Mouse (Mus musculus) midbrain, postnatal 0 days (tissue): Measurements from ENCODE around the gene Fzd7. TPM values are rescaled to one million over a fixed set of nuclear protein-coding genes. Genes with fewer than 3 reads are reported as not detected.
A peak's percentile ranks its signal among the peaks of the same experiment; 100 is the strongest.

Experiments used
- ATAC-seq: fragments of 200-750 bp; cut with Nextera tagmentation; 2 replicates; pipeline ENCODE4 v1.8.0; 2017; ENCODE audit warnings: moderate number of reproducible peaks, mild to moderate bottlenecking, moderate TSS enrichment, moderate library complexity; ENCODE audit not compliant: low FRiP score
- DNase-seq: peaks from one replicate; pipeline ENCODE4 v3.0.0-alpha.2; 2015; ENCODE audit warnings: low spot score
- H3K27ac ChIP-seq: fragments of 300-500 bp; sonication (generic); 2 replicates; pipeline ENCODE4 v1.5.1; 2014; ENCODE audit warnings: low read depth, mild to moderate bottlenecking, low read length, mixed read lengths
- H3K27me3 ChIP-seq: fragments of 300-500 bp; sonication (generic); 2 replicates; pipeline ENCODE4 v1.6.1; 2014; ENCODE audit warnings: low read length, control low read depth, mixed read lengths; ENCODE audit not compliant: insufficient read depth
- H3K36me3 ChIP-seq: fragments of 300-500 bp; sonication (generic); 2 replicates; pipeline ENCODE4 v1.6.1; 2014; ENCODE audit warnings: low read length, control low read depth, mixed read lengths; ENCODE audit not compliant: insufficient read depth
- H3K4me1 ChIP-seq: fragments of 300-500 bp; sonication (generic); 2 replicates; pipeline ENCODE4 v1.6.1; 2014; ENCODE audit warnings: mild to moderate bottlenecking, control low read depth, antibody characterized with exemption, low read length, mixed read lengths; ENCODE audit not compliant: insufficient read depth
- H3K4me2 ChIP-seq: fragments of 300-500 bp; sonication (generic); 2 replicates; pipeline ENCODE4 v1.6.1; 2014; ENCODE audit warnings: low read depth, mild to moderate bottlenecking, low read length, mixed read lengths; ENCODE audit not compliant: poor library complexity, severe bottlenecking
- H3K4me3 ChIP-seq: fragments of 300-500 bp; sonication (generic); 2 replicates; pipeline ENCODE4 v1.5.1; 2014; ENCODE audit warnings: low read depth, mild to moderate bottlenecking, low read length, moderate library complexity
- H3K9ac ChIP-seq: fragments of 300-500 bp; sonication (generic); replicated peaks from 2 replicates; pipeline ENCODE4 v1.6.1; 2014; ENCODE audit warnings: mild to moderate bottlenecking, low read length, moderate library complexity, mixed read lengths; ENCODE audit not compliant: poor library complexity, severe bottlenecking
- H3K9me3 ChIP-seq: fragments of 300-500 bp; sonication (generic); 2 replicates; pipeline ENCODE4 v1.6.1; 2016; ENCODE audit warnings: low read length, control low read depth
- CTCF ChIP-seq: IDR thresholded peaks from 2 replicates; pipeline ENCODE4 v1.5.1; 2016; ENCODE audit warnings: antibody characterized with exemption, mild to moderate bottlenecking
- WGBS: fragments of 180-500 bp; shearing (Covaris S2); extraction: QIAGEN DNeasy Blood & Tissue Kit; methylation state at CpG from one replicate; pipeline ENCODE4 v1.1.7; 2014; 5-methylcytosine and 5-hydroxymethylcytosine counted together
- polyA plus RNA-seq: library from polyadenylated mRNA; unstranded; fragments of >200 nt; fragmentation: Nextera tagmentation; extraction: Ambion mirVana; gene quantifications from 2 replicates; pipeline ENCODE4 v1.2.1, GENCODE M21; 2015
- total RNA-seq: library from RNA; depleted of rRNA; stranded (reverse); fragments of >200 nt; gene quantifications from 2 replicates; pipeline ENCODE4 v1.2.3, GENCODE M21; 2014

Gene Fzd7
- total and polyA plus RNA-seq, 2 experiments from 2014 or later = 1.7 to 11.9 TPM

GRCm38 (mm10) chr1:59511566-59512270, 29.5 kb downstream of the Fzd7 start:
- no peak for ATAC-seq
- WGBS = 72% methylated on average over 9 of the region's 9 CpGs
- no peak for TF ChIP-seq CTCF
- H3K9ac ChIP-seq = no peak overlapping the region
- DNase-seq = no peak
- H3K27me3 ChIP-seq = no peaks in the 10 kb centered on the region
- H3K4me1 ChIP-seq = peaks cover 3% of the 10 kb centered on the region
- no peak overlapping the region for H3K4me3 ChIP-seq
- H3K36me3 ChIP-seq = no peaks in the 10 kb centered on the region
- no peak overlapping the region for H3K27ac ChIP-seq
- no peaks in the 10 kb centered on the region for H3K9me3 ChIP-seq
- H3K4me2 ChIP-seq = no peak overlapping the region

DNA sequence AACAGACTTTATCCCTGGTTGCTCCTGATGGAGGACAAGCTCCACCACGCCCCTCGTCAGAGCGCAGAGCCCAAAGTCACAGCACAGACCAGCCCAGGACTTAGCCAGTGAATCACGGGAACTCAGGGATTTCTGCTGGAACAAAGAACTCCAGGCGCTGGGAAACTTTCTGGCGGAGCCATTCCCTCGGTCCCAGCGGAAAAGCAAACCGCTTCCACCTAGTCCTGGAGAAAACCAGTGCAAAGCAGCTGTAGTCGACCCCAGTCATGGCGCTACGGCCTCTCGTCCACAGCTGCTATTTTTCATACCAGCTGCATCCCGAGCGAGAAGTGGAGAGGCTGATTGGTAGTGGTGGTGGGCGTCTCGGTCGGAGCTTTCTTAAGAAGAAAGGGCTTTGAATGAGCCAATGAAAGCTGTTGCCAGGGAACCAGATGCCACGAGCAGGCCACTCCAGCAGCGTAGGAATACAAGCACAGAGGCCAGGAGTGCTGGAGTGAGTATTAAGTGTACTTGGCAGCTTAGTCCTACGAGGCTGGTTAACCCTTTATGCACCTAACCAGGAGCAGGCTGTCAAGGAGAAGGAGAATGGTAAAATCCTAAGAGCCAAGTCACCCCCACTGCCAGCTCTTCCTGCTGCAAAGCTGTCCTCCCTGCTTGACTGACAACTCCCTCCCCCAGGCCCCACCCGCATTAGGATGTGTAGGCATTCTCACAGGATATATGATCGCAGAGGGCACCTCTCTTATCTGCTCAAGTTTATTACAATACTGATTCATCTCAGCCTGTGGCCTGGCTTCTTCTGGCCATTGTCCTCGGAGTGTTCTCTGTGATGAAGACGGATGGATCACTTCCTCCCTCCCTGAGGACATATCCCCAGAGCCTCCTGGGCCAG, 34.0 kb downstream of the Fzd7 start, which contains the start of gene Gm973:
TSS of gene Gm973 (plus strand) at position 239 of the 892 bp plus-strand sequence.
- Histone ChIP-seq H3K4me3 (peak within 1 kb of the TSS; percentile 30), H3K36me3 (no peaks in the 10 kb centered on the region), H3K9ac (peak within 1 kb of the TSS; percentile 14), H3K27me3 (no peaks in the 10 kb centered on the region), H3K27ac (peak within 1 kb of the TSS; percentile 75), H3K4me1 (peaks cover 7% of the 10 kb centered on the region), H3K4me2 (peak within 1 kb of the TSS; percentile 60), H3K9me3 (no peaks in the 10 kb centered on the region)
- TF ChIP-seq CTCF = no peak
- ATAC-seq (peak; percentile 94), DNase-seq (peak; percentile 97)
- 2% methylated on average over 25 of the region's 25 CpGs for WGBS

DNA sequence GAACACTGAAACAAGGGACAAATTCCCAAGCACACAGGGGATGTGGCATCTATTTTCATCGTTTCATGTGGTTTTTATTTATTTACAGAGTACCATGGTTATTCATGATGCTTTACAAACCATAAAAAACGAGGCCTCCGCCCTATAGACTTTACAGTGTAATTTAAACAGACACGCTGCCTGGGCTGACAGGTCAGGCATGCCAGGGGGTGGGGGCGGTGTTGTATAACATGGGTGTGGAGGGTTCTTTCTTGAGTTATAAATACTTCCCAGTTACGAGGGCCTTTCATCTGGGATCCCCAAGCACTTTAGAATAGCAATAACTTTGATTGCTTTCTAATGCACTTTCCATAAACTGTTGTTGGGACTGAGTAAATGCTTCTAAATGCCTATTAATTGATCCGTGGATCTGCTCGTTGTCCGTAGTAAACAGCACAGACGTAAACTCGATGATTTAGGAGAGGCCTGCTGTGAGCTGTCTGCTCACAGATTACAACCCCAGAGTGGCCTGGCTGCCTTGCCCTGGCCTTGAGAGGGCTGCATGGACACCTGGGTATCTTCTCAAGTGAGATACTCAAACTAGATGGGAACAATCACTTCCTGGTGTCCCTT, 38.1 kb downstream of the Fzd7 start:
- Histone ChIP-seq H3K27me3 (no peaks in the 10 kb centered on the region), H3K27ac (no peak overlapping the region), H3K4me2 (no peak overlapping the region), H3K36me3 (no peaks in the 10 kb centered on the region), H3K4me1 (peaks cover 12% of the 10 kb centered on the region), H3K9me3 (no peaks in the 10 kb centered on the region), H3K4me3 (no peak overlapping the region), H3K9ac (no peak overlapping the region)
- WGBS = 64% methylated on average over 11 of the region's 11 CpGs
- DNase-seq (no peak), ATAC-seq (no peak)
- TF ChIP-seq CTCF = no peak

- Histone ChIP-seq H3K27me3 (no peaks in the 10 kb centered on the region), H3K9me3 (no peaks in the 10 kb centered on the region), H3K27ac (no peak overlapping the region), H3K4me3 (no peak overlapping the region), H3K4me2 (no peak overlapping the region), H3K9ac (no peak overlapping the region), H3K4me1 (peaks cover 5% of the 10 kb centered on the region; the same call in 1 of the 2 replicates), H3K36me3 (no peaks in the 10 kb centered on the region)
- no peak for ATAC-seq
- 38% methylated on average over 1 of the region's 1 CpGs for WGBS
- DNase-seq = no peak
- no peak for TF ChIP-seq CTCF
These were observed 40.2 kb downstream of the Fzd7 start for GRCm38 (mm10) chr1:59522456-59522855.

DNA sequence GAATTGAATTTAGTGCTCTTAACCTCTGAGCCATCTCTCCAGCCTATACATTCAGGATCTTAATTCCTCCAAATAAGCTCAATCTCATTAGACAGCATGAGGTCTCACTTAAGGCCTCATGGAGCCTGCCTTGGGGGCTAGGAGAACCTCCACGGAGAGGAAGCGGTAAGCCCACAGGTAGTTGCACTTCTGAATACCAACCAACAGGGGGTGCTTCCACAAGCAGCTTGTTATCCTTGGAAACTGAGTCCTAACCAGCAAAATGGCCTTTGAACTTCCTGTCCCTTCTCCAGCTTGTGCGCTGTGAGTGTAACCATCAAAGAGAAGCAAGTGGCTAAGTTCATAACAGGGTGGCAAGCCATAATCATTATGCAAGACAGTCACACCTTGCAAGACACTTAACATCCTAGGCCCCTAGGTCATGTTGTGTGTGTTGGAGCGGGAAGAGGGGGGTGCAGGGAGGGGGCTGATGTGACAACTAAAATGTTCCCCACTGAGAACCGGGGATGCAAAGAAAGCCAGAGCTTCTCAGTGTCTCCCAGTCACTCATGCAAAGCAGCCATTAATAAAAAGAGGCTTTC, 41.2 kb downstream of the Fzd7 start:
- no peak overlapping the region for H3K27ac ChIP-seq
- WGBS = 42% methylated on average over 5 of the region's 5 CpGs
- ATAC-seq = no peak

More for the DNA sequence above, 41.2 kb downstream of the Fzd7 start:
- no peak for DNase-seq
- H3K4me3 ChIP-seq = no peak overlapping the region
- no peaks in the 10 kb centered on the region for H3K9me3 ChIP-seq
- TF ChIP-seq CTCF = peak; percentile 47
- H3K4me2 ChIP-seq = no peak overlapping the region
- no peaks in the 10 kb centered on the region for H3K27me3 ChIP-seq
- H3K9ac ChIP-seq = no peak overlapping the region
- peaks cover 5% of the 10 kb centered on the region; the same call in 1 of the 2 replicates for H3K4me1 ChIP-seq
- H3K36me3 ChIP-seq = no peaks in the 10 kb centered on the region
